Mouse (Mus musculus) adrenal gland, adult (tissue): Measurements from ENCODE around the gene Sept5.
A peak's percentile ranks its signal among the peaks of the same experiment; 100 is the strongest.

Experiments
- DNase-seq, 2 experiments: peaks; one replicate each; pipeline ENCODE4 v3.0.0; 2022 to 2023; ENCODE audit warnings: low spot score in 1 of 2; ENCODE audit not compliant: inconsistent age in 2 of 2

Gene Sept5

DNA sequence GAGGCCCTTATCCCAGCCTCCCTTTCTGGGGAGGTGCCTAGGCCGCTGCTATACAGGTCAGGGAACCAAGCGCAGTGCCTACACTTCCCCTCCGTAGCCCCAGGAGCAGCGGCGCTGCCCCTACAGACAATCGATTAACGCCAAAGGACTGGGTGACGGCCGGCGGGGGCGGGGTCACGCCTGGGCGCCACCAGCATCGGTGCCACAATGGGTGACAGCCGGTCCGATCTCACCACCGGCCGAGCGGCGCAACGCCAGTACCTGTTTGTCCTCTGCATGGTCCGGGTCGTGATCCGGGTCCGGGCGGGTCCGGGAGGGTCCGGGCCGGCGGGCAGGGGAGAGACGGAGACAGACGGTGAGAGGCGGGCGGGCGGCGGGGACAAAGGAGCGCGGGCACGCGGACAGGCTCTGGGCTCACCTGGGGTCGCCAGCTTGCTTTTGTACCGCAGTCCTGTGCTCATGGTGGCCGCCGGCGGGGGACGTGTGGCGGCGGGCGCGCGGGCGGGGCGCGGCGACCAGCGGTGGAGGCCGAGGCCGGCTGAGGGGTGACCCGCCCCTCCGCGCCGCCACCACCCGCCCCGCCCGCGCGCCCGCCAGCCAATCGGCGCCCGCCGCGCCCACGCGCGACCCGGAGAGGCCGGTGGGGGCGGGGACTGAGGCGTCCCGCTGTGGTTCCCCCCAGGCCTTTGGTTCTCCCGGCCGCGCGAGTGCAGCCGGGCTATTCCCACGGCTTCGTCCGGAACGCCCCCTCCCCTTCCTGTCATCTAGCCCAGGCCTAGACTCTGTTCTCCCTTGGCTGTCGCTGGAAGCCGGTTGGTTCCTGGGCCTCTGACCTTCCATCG is at the start of gene Sept5:
Gene Sept5, minus strand, starts transcription at position 565 of the 842 bp plus-strand sequence.
- peak; percentile 83 to 89 for DNase-seq

DNA sequence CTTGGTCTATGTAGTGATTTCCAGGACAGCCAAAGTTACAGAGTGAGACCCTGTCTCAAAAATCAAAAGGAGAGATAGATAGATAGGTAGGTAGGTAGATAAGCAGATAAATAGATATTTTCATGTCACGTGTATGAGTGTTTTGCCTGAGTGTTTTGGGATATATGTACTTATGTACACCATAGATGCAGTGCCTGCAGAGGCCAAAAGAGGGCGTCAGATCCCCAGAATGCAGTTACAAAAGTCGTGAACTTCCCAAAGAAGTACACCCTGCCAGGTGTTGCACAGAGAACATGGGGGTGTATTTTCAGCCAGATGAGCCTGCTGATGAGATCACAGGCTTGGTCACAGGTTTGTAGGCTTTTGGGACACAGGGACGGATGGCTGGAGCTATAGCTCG is 49.4 kb upstream of the Sept5 start:
- peak in 1 of 2 experiments; percentile 24 for DNase-seq

DNA sequence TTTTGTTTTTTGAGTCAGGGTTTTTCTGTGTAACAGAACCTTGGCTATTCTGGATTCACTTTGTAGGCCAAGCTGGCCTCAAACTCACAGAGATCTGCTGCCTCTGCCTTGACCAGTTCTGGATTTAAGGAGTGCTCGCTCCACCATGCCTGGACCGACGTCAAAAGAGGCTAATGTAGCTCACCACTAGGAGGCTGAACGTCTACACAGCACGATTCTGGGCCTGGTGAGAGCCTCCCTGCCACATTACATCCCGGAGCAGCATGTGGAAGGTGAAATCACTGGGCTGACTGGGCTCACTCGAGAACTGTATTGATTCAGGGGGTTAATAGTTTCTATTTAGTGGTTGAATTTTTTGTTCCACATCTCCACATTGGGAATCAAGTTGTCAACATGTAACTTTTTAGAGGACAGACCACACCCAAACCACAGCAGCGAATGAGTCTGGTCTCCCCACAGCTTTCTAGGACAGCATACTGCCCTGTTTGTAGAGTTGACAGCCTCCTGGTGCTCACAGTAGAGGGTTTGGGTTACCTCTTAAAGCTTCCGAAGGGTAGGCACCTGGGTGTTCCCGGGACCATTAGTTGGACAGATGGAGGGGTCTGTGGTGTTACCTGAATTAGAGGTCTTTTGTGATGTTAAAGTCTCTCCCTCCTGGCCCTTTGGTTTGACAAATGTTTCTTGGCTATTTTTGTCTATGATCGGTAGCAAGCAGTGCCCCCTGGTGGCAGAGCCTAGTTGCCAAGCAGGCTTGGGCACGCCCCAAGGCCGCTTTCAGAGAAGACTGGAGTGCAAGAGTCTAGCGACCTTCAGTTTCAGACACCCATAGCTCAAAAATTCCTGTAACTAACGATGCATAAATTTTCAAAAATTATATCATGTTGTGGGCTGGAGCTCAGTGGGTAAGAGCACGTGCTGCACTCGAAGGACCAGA is 48.3 kb upstream of the Sept5 start:
- DNase-seq: peak; percentile 76 to 92

DNA sequence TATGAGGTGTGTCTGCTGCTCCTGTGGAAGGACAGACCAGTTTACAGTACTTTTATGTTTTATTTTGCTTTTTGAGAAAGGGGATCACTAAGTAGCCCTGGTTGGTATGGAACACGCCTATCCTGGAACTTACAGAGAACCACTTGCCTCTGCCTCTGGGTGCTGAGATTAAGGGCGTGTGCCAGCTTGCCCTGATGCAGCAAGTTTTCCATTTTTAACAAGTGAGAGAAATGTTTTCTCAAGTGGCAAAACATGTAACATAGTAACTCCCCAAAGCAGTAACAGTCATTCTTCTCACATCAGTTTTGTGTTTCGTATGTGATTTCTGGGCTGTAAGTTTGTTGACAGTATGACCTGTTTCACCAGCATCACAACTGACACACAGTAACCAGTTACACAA is 43.3 kb upstream of the Sept5 start:
- DNase-seq: no peak

DNA sequence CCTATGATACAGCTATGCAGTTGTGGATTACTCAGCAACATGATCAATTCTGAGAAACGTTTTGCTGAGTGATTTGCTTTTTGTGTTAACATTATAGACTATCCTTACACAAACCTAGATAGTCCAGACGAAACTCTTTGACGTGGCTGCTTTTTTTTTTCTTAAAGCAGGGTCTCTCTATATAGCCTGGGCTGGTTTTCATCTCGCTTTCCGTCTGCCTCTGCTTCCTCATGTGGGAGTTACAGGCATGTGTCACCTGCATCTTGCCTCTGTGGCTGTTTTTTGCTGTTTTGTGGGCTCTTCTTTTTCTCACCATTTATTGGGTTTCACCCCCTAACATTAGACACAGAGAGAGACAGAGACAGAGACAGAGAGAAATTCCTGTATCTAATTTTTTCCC is 42.3 kb upstream of the Sept5 start:
- no peak for DNase-seq

DNA sequence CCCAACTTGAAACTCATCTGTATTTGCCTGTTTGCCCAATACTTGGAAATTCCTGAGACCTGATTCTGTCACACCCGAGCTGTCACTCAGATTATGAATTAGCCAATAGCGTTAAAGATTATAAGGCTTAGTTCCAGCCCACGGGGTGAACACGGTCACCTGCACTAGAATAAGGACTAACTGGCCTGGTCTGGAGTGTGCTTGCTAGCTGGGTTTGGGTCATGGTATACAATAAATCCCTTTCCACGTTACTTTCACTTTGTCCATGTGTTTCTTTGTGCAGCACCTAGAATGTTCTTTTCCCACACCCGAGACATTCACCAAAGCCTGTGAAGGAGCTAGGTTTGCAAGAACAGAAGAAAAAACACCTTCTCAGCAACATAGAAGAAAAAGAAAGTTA is 40.2 kb upstream of the Sept5 start:
- no peak for DNase-seq

DNA sequence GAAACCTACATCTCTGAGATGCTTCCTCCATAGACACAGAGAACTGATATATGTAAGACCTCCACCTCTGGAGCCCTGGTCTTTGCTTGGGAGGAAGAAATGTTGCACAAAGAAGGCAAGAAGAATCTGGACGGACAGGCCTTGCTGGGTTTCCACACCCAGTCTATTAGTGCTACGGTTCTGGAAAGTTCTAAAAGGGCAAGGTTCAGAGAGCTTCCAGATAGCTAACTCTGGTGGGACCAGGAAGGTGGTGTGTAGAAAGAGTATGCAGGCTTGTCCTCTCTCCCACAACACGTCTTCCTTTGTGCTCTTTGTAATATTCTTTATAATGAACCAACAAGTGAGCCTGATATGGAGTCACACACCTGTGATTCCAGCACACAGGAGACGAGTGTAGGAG is 28.8 kb upstream of the Sept5 start:
- no peak for DNase-seq

DNA sequence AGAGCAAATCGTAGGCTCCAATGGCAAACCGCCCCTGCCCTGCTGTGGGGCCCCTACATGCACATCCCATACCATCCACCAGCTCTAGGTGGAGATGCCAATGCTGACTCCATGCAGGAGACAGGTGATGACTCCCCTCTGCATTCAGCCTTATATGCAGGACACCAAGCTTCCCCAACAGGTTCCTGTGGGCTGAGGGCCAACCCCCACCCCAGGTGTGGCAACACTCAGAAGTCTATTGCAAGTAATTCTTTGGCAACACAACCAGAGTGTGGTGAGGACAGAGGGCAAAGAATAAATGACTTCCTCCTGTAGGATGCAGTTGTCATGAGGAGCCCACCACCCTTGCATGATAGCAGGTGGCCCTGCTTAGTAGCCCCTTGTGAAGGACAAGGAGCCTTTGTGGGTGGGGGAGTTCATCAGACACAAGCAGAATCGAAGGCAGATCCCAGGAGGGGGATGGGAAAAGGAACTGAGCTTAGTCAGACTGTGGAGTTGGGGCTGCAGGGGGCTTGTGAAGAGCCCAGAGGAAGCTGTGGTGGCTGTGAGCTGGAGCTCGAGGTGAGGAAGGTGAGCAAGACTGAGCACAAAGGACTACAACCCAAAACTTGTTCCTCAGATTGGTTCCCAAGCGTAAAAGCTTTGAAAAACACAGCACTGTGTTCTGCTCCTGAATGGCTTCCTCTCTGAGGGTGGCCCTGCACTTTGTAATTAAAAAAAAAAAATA is 25.8 kb upstream of the Sept5 start:
- DNase-seq: no peak

DNA sequence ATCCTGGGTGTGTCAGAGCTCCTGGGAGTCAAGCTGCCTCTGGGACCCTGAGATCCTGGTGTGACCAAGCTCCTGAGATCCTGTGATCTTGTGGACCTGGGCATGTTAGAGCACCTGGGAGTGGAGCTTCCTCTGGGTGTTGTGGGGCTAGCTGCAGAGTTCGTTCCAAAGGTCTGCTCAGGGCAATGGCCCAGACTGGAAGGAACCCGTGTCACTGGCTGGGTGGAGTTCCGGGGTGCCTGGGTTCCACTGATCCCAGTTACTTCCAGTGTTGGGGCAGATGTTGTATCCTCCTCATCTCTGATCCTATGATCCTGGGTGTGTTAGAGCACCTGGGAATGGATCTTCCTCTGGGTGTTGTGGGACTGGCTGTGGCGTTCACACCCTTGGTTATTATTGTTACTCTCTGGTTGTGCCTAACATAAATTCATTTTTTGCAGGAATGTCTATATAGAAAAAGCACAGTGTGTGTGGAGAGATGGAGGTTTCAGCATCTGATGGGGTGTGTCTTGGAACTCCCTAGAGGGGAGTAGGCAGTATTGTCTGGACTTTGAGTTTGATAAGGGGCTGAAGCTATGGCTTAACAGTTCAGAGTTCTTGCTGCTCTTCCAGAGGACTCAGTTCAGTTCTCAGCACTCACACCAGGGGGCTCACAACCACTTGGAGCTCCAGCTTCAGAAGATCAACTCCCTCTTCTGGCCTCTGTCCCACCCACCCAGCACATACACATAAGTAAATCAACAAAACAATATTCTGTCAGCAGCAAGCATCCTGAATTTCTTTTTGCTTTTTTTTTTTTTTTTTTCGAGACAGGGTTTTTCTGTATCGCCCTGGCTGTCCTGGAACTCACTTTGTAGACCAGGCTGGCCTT is 23.8 kb upstream of the Sept5 start:
- no peak for DNase-seq

DNA sequence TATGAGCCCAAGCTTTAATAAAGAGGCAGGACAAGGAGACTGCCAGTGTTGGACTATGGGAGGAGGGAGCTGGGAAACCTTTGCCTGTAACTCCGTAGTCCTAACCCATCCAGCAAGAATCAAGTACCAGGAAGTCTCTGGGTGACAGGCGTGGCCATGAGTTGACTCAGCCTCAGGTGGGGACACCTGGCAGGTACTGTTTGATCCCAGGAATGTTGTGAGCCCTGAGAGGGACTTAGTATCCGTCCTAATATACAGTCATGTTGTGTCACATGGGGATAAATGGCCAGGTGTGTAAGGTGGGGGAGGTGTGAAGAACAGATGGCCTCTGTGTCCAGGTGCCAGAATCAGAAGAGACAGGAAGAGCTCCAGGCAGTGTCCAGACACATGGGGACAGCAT is 19.4 kb upstream of the Sept5 start:
- DNase-seq: no peak

DNA sequence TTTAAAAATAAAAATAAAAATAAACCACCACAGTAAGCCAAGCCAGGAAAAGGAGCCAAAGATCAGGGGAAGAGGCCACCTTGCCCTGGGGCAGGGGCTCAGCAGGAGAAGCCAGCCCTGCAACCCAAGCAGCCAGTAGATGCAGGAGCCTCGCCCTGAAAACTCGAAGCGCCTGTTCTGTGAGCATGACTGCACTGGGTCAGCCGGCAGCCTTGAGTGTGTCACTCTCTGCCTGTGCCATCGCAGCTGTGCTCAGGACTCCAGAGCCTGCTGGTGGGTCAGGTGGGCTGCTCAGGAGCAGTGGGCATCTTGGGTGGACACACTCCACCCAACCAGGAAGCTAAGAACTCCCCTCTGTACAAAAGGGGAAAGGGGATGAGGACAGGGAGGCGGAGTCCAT is 15.6 kb upstream of the Sept5 start:
- no peak for DNase-seq

DNA sequence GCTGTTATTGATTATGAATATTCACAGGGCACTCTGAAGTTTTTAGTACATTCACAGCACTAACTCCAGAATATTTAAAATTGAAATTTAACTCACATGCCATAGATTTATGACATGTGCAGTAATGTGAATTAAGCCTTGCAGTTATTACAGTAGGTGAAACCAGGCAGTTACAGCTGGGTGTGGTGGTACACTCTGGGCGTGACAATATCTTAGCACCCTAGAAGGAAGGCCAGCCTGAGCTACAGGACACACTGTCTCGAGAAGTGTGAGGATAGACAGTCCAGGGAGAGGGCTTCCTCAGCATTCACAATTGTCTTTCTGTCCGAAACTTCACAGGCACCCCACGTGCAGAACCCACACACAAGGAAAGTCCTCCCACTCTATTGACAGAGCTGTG is 14.7 kb upstream of the Sept5 start:
- DNase-seq: no peak

DNA sequence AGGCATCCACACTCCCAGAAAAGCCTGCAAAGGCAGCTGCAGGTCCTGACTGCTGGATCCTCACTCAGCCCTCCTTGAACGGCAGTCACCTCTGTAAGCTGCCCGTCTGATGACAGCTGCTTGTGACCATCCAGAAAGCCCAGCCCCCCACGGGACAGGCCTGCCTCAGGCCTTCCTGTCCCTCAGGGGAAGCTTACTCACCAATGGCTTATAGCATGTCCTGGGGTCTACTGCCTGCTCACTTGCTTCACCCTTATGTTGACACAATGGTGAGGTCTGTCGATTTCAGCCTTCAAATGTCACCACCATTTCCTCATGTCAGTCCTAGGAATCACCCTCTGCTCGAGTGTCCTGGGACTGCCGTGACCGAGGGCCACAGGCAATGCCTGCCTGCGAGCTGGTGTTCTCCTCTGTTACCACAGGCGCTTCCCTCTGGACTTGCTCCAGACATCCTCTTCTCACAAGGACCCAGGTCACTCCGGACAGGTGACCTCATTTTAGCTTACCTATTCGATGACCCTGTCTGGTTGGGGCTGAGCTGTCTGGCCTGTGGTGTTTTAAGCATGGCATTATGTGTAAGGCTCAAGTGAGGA is 13.7 kb upstream of the Sept5 start:
- DNase-seq: no peak

DNA sequence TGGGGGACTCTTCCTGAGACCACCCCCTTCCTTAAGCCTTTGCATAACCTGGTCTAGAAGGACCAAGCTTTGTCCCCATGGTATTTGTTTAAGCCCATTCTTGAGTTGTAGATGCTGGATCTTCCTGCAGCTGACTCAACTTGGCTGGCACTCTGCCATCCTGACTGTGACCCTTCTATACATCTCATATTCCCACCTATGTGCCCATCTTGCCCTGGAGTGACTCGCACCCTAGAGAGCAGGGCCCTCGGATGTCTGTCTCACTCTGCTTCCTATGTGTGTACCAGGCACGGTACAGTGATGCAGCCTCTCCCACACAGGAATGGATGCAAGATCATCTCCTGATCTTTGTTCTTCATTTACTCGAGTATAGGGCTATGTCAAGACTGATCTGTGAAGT is 13.1 kb upstream of the Sept5 start:
- DNase-seq: no peak

DNA sequence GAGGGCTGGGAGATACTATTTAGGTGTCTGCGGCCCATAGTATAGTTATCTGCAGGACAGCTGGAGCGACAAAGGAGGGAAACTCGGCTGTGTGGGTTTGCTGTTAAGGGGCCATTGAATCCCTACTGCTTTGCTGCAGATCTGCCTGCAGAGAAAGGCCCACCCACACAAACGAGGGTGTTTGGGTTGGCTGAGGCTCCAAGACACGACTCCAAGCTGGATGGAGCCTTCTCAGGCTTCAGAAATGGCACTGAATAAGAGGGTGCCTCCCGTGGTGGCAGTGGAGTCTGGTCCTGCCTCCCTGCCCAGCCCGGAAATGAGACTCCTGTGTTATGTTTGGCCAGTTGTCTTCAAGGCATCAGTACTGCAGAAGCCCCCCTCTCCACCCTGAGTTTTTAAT is 12.5 kb upstream of the Sept5 start:
- no peak for DNase-seq

DNA sequence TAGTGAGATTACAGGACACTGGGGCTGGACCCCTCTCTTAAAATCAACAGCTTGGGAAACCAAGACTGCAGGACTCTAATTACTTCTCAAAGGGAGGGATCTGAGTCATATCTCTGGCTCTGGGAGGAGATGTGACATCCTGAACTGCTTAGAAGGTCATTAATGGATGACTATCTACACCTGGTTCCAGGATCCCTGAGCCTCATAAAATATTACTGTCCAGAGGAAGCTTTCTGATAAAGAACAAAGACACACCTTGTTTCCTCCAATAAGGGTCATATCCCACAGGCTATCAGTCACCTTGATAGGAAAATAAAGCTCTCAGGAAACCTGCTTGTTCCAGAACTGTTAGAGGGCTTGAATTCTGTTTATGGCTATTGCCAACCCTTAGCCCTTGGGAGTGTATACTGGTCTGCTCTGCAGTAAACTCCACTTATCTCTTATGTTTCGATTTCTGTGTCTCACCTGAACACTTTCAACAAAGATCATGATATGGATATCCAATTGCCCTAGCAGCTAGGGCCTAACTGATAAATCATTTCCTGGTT is 9.7 kb upstream of the Sept5 start:
- no peak for DNase-seq

DNA sequence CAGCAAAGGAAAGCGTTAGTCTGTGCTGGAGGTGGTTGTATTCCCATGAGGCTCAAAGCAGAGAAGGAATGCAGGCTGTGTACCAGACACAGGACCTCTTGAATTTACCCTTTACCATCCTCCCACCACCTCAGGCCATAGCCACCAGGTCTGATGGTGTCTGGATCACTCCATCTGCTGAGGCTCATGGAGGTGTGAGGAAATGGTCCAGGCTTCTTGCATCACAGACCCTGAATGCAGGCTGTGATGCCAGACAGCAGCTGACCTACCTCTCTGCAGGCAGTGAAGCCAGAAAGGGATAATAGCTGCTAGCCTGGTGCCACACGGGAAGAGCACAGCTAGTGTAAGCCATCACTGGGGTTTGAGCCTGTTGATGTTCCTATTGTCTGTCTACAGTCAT is 8.6 kb upstream of the Sept5 start:
- DNase-seq: no peak

DNA sequence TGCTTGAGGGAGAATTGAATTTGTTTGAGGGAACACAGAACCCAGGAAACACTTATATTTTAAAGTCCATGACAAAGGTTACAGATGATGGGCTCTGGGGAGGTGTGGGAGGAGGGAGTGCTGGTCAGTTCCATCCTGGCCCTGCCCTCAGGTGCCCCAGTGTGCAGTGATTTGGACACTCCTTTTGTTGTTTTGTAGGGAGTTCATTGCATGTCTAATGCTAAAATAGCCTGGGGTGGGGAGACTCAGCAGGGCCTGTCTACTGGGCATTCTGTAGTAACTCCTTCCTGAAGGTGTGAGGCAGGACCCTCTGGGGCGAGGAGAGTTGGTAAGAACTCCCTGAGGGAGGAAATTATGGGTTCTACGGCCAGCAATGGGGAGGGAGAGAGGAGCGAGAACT is 7.0 kb upstream of the Sept5 start:
- no peak for DNase-seq

DNA sequence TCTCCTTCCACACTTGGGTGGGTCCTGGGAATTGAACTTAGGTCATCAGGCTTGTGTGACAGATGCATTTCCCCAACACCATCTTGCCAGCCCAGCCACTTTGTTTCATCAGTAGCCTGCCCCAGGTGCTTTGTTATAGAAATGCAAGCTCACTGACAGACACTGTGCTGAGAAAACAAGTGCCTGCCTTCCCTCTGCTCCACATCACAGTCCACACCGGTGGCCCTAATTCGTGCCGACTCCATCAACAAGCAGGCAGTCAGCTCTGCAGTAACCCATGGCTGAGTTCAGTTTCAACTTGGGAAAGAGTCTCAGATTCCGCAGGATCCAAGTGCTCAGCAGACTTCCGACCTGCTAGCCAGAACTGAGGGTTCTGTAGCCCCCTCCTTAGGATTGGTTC is 6.6 kb upstream of the Sept5 start:
- no peak for DNase-seq

DNA sequence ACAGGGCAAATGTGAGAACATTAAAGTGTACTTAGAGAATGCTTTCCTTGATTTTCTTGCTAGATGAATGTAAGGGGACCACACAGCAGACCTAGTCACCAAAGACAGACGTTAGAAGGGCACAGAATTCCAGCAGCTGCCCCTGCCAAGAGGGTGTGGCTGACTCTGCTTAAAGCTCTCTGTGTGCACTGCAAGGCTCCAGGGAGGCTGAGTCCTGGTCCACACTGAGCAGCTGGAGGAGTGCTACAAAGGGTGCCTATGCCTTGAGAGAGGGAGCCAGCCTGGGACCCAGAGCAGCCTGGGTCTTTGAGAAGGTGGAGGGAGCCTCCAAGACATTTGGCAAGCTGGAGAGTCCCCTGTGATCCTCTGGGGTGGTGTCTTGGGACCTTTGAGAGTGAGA is 3.6 kb upstream of the Sept5 start:
- DNase-seq: no peak
